Mouse (Mus musculus): ENCODE measurements around the gene Pclo. TPM values are rescaled to one million over a fixed set of nuclear protein-coding genes. Genes with fewer than 3 reads are reported as not detected.

Pclo gene
- polyA plus RNA-seq, 1 experiment from 2014 or later: 1.7 TPM

DNA sequence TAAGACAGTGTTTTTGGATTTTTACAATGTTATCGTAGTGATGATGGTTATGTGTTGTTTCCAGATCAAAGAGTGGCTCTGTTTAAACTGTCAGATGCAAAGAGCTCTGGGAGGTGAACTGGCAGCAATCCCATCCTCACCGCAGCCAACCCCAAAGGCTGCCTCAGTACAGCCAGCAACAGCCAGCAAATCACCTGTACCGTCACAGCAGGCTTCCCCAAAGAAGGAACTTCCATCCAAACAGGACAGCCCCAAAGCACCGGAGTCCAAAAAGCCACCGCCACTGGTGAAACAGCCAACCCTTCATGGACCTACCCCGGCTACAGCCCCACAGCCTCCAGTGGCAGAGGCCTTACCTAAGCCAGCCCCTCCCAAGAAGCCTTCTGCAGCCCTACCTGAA is 24.6 kb downstream of the Pclo start:
- Histone ChIP-seq H3K4me3 (ENCODE audit: low read length) (no peak overlapping the region), H3K27ac (ENCODE audit: low read depth, low read length) (no peak overlapping the region), H3K9ac (ENCODE audit: low read depth, low read length) (no peak overlapping the region), H3K36me3 (ENCODE audit: control insufficient read depth, insufficient read depth, low read length) (no peaks in the 10 kb centered on the region), H3K27me3 (ENCODE audit: control insufficient read depth, insufficient read depth, low read length) (no peaks in the 10 kb centered on the region), H3K4me2 (replicated peaks; ENCODE audit: low read depth, low read length) (no peak overlapping the region), H3K4me1 (ENCODE audit: control insufficient read depth, insufficient read depth, low read length) (no peaks in the 10 kb centered on the region), H3K9me3 (ENCODE audit: control insufficient read depth, low read length) (no peaks in the 10 kb centered on the region)
- 69% methylated on average over 6 of the region's 6 CpGs for WGBS
- ATAC-seq (ENCODE audit: low FRiP score, low TSS enrichment): 0 out of 2 replicates have a peak, but pooled peaks have one; percentile 12

DNA sequence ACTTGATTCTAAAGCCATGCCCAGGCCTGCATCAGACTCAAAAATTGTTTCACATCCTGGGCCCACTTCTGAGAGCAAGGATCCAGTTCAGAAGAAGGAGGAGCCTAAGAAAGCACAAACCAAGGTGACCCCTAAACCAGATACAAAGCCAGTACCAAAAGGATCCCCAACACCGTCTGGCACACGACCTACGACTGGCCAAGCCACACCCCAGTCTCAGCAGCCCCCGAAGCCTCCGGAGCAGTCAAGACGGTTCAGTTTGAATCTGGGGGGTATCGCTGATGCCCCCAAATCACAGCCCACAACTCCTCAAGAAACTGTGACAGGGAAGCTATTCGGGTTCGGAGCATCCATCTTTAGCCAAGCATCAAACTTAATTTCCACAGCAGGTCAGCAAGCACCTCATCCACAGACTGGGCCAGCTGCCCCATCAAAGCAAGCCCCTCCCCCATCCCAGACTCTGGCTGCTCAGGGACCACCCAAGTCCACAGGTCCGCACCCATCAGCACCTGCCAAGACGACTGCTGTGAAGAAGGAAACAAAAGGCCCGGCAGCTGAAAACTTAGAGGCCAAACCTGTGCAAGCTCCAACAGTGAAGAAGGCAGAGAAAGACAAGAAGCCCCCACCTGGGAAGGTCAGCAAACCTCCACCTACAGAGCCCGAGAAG is 25.4 kb downstream of the Pclo start:
- Histone ChIP-seq H3K27ac (ENCODE audit: low read depth, low read length) (no peak overlapping the region), H3K4me2 (replicated peaks; ENCODE audit: low read depth, low read length) (no peak overlapping the region), H3K9me3 (ENCODE audit: control insufficient read depth, low read length) (no peaks in the 10 kb centered on the region), H3K27me3 (ENCODE audit: control insufficient read depth, insufficient read depth, low read length) (no peaks in the 10 kb centered on the region), H3K4me1 (ENCODE audit: control insufficient read depth, insufficient read depth, low read length) (no peaks in the 10 kb centered on the region), H3K4me3 (ENCODE audit: low read length) (no peak overlapping the region), H3K36me3 (ENCODE audit: control insufficient read depth, insufficient read depth, low read length) (no peaks in the 10 kb centered on the region), H3K9ac (ENCODE audit: low read depth, low read length) (no peak overlapping the region)
- WGBS: 69% methylated on average over 13 of the region's 13 CpGs
- 0 out of 2 replicates have a peak, but pooled peaks have one; percentile 55 for ATAC-seq (ENCODE audit: low FRiP score, low TSS enrichment)

DNA sequence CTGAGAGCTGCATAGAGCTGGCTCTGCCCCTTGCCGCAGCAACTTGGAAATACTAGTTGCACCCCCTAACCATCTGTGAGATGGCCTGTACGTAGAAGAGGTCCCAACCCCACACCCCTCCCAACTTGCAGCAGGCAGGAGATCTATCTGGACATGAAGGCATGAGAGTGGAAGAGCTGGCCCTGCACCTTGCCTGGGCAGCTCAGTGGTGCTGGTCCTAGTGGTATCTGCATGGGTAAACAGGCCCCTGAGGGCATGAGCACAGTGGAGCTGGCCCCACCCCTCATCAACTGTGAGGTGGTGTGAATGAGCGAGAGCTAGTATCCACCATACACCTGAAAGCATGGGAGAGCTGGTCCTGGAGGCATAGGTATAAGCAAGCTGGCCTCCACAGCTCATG is 60.9 kb downstream of the Pclo start:
- Histone ChIP-seq H3K4me3 (ENCODE audit: low read length) (no peak overlapping the region), H3K9ac (ENCODE audit: low read depth, low read length) (no peak overlapping the region), H3K36me3 (ENCODE audit: control insufficient read depth, insufficient read depth, low read length) (no peaks in the 10 kb centered on the region), H3K27me3 (ENCODE audit: control insufficient read depth, insufficient read depth, low read length) (no peaks in the 10 kb centered on the region), H3K4me1 (ENCODE audit: control insufficient read depth, insufficient read depth, low read length) (no peaks in the 10 kb centered on the region), H3K9me3 (ENCODE audit: control insufficient read depth, low read length) (no peaks in the 10 kb centered on the region), H3K4me2 (replicated peaks; ENCODE audit: low read depth, low read length) (no peak overlapping the region), H3K27ac (ENCODE audit: low read depth, low read length) (no peak overlapping the region)
- 0 out of 2 replicates have a peak, but pooled peaks have one; percentile 16 for ATAC-seq (ENCODE audit: low FRiP score, low TSS enrichment)
- 82% methylated on average over 3 of the region's 3 CpGs for WGBS

DNA sequence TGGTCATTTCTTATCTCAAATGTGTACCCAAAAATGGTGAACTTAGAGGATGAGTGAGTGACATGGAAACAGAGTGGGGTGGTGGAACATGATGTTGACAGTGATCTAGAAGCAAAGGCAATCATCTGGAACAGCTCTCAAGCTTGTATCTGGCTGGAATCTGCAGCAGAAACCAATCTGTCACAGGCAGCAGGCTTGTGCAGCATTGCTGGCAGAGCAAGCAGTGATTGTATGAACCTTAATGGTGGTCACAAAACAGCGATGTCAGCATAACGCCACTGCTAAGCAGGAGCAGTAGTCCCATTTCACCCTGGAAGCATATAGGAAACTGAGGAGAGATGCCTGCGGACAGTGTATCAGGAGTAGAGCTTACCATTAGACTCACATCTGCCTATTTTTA is 76.8 kb downstream of the Pclo start:
- Histone ChIP-seq H3K9ac (ENCODE audit: low read depth, low read length) (no peak overlapping the region), H3K4me1 (ENCODE audit: control insufficient read depth, insufficient read depth, low read length) (no peaks in the 10 kb centered on the region), H3K9me3 (ENCODE audit: control insufficient read depth, low read length) (no peaks in the 10 kb centered on the region), H3K4me2 (replicated peaks; ENCODE audit: low read depth, low read length) (no peak overlapping the region), H3K36me3 (ENCODE audit: control insufficient read depth, insufficient read depth, low read length) (no peaks in the 10 kb centered on the region), H3K27ac (ENCODE audit: low read depth, low read length) (no peak overlapping the region), H3K27me3 (ENCODE audit: control insufficient read depth, insufficient read depth, low read length) (no peaks in the 10 kb centered on the region), H3K4me3 (ENCODE audit: low read length) (no peak overlapping the region)
- no peak for ATAC-seq (ENCODE audit: low FRiP score, low TSS enrichment)
- WGBS: 69% methylated on average over 3 of the region's 3 CpGs

DNA sequence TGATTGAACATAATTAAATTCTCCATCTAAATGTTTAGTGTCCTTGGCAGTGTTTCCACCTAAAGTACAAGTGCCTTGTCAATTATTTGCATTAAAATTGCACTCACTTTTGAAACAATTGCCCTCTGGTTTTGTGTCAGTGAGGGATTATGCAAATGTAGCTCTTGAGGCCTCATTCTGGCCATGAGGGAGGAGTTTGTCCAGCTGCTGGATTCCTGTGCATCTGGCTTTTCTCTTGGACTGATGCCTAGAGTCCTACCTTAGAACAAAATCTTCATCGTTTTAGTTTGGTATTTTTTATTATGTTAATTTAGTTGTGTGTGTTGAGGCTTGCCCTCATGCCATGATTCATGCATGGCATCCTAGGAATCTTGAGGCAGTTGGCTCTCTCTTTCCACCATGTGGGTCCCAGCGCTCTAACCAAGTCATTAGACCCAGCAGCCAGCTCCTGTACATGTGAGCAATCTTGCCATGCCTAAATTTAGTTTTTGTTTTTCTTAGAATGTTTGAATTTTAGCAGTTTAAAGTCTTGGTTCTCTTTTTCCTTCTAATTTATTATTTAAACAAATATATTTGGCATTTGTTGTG is 80.8 kb downstream of the Pclo start:
- Histone ChIP-seq H3K9me3 (ENCODE audit: control insufficient read depth, low read length) (no peaks in the 10 kb centered on the region), H3K4me3 (ENCODE audit: low read length) (no peak overlapping the region), H3K27me3 (ENCODE audit: control insufficient read depth, insufficient read depth, low read length) (no peaks in the 10 kb centered on the region), H3K4me2 (replicated peaks; ENCODE audit: low read depth, low read length) (no peak overlapping the region), H3K4me1 (ENCODE audit: control insufficient read depth, insufficient read depth, low read length) (no peaks in the 10 kb centered on the region), H3K36me3 (ENCODE audit: control insufficient read depth, insufficient read depth, low read length) (no peaks in the 10 kb centered on the region), H3K9ac (ENCODE audit: low read depth, low read length) (no peak overlapping the region), H3K27ac (ENCODE audit: low read depth, low read length) (no peak overlapping the region)
- 82% methylated on average over 2 of the region's 2 CpGs for WGBS
- ATAC-seq (ENCODE audit: low FRiP score, low TSS enrichment): no peak

DNA sequence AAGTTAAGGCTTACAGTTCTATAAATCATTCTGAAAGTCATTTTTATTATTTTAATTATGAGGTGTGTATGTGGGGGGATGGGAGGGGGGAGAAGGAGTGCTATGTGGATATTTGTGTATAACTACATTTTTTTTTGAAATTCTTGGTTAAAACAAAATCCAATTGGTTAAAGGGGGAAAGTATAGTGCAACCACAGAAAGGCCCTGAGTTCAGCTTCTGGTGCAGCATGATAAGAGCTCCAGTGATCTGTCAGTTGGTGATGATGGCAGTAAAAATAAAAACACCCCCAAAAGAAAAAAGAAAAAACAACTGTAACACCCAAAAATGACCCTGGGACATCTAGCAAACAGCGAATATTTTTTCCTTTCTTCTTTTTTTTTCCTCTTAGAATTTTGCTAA is 93.6 kb downstream of the Pclo start:
- no peaks in the 10 kb centered on the region for H3K4me1 ChIP-seq (ENCODE audit: control insufficient read depth, insufficient read depth, low read length)
- ATAC-seq (ENCODE audit: low FRiP score, low TSS enrichment): no peak
- 66% methylated on average over 1 of the region's 1 CpGs for WGBS
- no peak overlapping the region for H3K4me2 ChIP-seq (replicated peaks; ENCODE audit: low read depth, low read length)
- H3K4me3 ChIP-seq (ENCODE audit: low read length): no peak overlapping the region
- H3K36me3 ChIP-seq (ENCODE audit: control insufficient read depth, insufficient read depth, low read length): no peaks in the 10 kb centered on the region
- H3K9me3 ChIP-seq (ENCODE audit: control insufficient read depth, low read length): no peaks in the 10 kb centered on the region
- H3K9ac ChIP-seq (ENCODE audit: low read depth, low read length): no peak overlapping the region
- no peaks in the 10 kb centered on the region for H3K27me3 ChIP-seq (ENCODE audit: control insufficient read depth, insufficient read depth, low read length)
- H3K27ac ChIP-seq (ENCODE audit: low read depth, low read length): no peak overlapping the region

DNA sequence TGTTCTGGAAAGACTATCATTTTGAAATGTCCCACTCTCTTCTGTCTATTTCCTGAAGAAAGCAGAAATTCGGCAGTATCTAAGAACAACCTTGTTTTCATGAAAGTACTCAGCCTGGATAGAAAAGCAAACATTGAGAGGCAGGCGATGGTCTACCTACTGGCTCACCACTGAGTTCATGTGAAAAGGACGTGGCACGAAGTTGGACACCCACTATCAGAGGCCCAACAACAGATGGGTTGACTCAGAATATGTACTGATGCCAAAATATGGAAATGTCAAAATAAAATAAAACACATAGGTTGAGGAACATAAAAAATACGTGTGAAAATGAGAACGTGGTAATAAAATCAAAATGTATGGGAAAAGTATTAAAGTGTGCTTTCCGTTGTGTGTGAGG is 106.4 kb downstream of the Pclo start:
- Histone ChIP-seq H3K27ac (ENCODE audit: low read depth, low read length) (no peak overlapping the region), H3K4me3 (ENCODE audit: low read length) (no peak overlapping the region), H3K4me1 (ENCODE audit: control insufficient read depth, insufficient read depth, low read length) (no peaks in the 10 kb centered on the region), H3K9ac (ENCODE audit: low read depth, low read length) (no peak overlapping the region), H3K9me3 (ENCODE audit: control insufficient read depth, low read length) (no peaks in the 10 kb centered on the region), H3K4me2 (replicated peaks; ENCODE audit: low read depth, low read length) (no peak overlapping the region), H3K27me3 (ENCODE audit: control insufficient read depth, insufficient read depth, low read length) (no peaks in the 10 kb centered on the region), H3K36me3 (ENCODE audit: control insufficient read depth, insufficient read depth, low read length) (no peaks in the 10 kb centered on the region)
- no peak for ATAC-seq (ENCODE audit: low FRiP score, low TSS enrichment)
- 84% methylated on average over 7 of the region's 7 CpGs for WGBS

DNA sequence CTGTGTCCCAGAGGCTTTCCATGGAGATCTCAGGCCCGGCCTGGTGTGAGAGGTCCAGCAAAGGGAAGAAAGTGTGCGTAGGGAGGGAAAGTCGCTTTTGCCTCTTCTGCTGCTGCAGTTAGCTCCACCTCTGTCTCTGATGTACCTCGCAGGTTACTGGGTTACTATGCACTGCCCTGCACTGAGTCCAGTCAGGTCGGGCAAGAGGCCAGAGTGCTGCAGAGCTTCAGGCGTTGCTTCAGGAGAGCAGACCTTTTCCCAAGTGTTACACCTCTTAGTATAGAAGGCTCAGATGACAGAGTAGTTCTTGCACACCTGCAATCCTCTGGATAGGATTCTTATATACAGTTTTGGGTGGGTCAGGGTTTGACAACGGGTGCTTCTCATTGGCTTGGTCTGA is 108.6 kb downstream of the Pclo start:
- whole genome bisulfite sequencing: 71% methylated on average over 7 of the region's 7 CpGs
- H3K9me3 ChIP-seq (ENCODE audit: control insufficient read depth, low read length): no peaks in the 10 kb centered on the region
- no peak overlapping the region for H3K4me2 ChIP-seq (replicated peaks; ENCODE audit: low read depth, low read length)
- no peak for ATAC-seq (ENCODE audit: low FRiP score, low TSS enrichment)
- no peaks in the 10 kb centered on the region for H3K27me3 ChIP-seq (ENCODE audit: control insufficient read depth, insufficient read depth, low read length)
- no peak overlapping the region for H3K4me3 ChIP-seq (ENCODE audit: low read length)
- H3K9ac ChIP-seq (ENCODE audit: low read depth, low read length): no peak overlapping the region
- H3K27ac ChIP-seq (ENCODE audit: low read depth, low read length): no peak overlapping the region
- no peaks in the 10 kb centered on the region for H3K36me3 ChIP-seq (ENCODE audit: control insufficient read depth, insufficient read depth, low read length)
- H3K4me1 ChIP-seq (ENCODE audit: control insufficient read depth, insufficient read depth, low read length): no peaks in the 10 kb centered on the region

DNA sequence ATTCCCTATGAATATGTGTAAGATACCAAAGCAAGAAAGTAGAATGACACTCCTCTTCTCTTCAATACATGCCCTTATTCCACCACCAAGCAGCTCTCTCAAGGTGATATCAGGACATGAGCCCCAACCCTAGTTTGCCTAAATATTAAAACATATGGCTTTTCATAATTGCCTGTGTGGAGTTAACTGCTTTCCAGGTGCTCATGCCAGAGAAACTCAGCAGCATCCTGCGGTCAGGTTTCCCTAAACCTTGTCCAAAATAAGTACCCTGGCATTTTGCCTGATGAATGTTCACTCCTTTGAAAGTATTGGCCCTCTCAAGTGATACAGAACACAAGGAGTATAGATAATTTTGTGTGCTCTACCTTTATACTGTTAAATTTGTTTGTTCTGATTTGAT is 126.5 kb downstream of the Pclo start:
- Histone ChIP-seq H3K9me3 (ENCODE audit: control insufficient read depth, low read length) (no peaks in the 10 kb centered on the region), H3K9ac (ENCODE audit: low read depth, low read length) (no peak overlapping the region), H3K4me1 (ENCODE audit: control insufficient read depth, insufficient read depth, low read length) (no peaks in the 10 kb centered on the region), H3K27me3 (ENCODE audit: control insufficient read depth, insufficient read depth, low read length) (no peaks in the 10 kb centered on the region), H3K27ac (ENCODE audit: low read depth, low read length) (no peak overlapping the region), H3K4me3 (ENCODE audit: low read length) (no peak overlapping the region), H3K4me2 (replicated peaks; ENCODE audit: low read depth, low read length) (no peak overlapping the region), H3K36me3 (ENCODE audit: control insufficient read depth, insufficient read depth, low read length) (no peaks in the 10 kb centered on the region)
- no peak for ATAC-seq (ENCODE audit: low FRiP score, low TSS enrichment)
- WGBS: 94% methylated on average over 1 of the region's 1 CpGs
